Mouse (Mus musculus) activated CD4-positive, CD25-positive, alpha-beta regulatory T cell, adult 4 months (primary cell): ENCODE measurements at regions not wholly inside any gene's neighbourhood (a gene's known extent, or its start where the extent isn't known, plus 50 kb on each side); places are given as distances from the start of the nearest gene placed in this dataset.

Experiments
- ATAC-seq: one replicate; pipeline ENCODE4 v1.8.0; 2017

GRCm38 (mm10) chrX:98375437-98375836 lies 226.9 kb downstream of the Ar start:
- ATAC-seq = no peak

- no peak for ATAC-seq
Observed at GRCm38 (mm10) chrX:98380247-98380905, 231.8 kb downstream of the Ar start.

- ATAC-seq = no peak
Observed at GRCm38 (mm10) chrX:98384017-98384416, 235.4 kb downstream of the Ar start.

GRCm38 (mm10) chrX:98392376-98392775 lies 243.8 kb downstream of the Ar start:
- ATAC-seq = no peak

- no peak for ATAC-seq
Observed at GRCm38 (mm10) chrX:98409090-98409489, 260.5 kb downstream of the Ar start.

- ATAC-seq = no peak
Observed at GRCm38 (mm10) chrX:98419437-98419836, 270.9 kb downstream of the Ar start.

GRCm38 (mm10) chrX:98452026-98452425 lies 303.5 kb downstream of the Ar start:
- no peak for ATAC-seq

- ATAC-seq = peak; percentile 79
Observed at GRCm38 (mm10) chrX:98476473-98477254, 328.1 kb downstream of the Ar start.
